Mouse (Mus musculus) liver, embryonic 14.5 days (tissue): ENCODE measurements around the gene Fnip2.

Source experiments
- CTCF ChIP-seq: IDR thresholded peaks from 2 replicates; pipeline ENCODE4 v1.5.1; 2016; ENCODE audit warnings: antibody characterized with exemption, low read depth, control low read depth
- EP300 ChIP-seq: IDR thresholded peaks from 2 replicates; pipeline ENCODE4 v1.6.1; 2016; ENCODE audit warnings: antibody characterized with exemption, low read depth

DNA sequence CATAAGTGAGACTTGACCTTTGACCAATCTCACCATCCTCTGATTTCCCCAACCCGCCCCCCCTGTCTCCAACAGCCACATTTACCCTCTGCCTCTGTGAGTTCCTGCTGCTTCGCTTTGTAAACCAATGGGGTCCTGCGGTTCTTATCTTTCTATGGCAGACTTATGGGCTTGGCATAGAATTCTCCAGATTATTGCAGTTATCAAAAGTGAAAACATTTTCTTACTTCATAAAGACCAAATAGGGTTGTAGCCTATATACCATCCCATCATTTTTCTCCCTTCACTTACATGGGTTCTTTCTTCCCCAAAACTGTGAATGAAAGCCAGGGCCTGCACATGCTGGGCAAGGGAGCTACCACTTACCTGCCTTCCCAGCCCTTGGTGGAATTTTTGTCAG lies 6.7 kb upstream of the Fnip2 start:
- no peak for TF ChIP-seq CTCF
- peak; percentile 96 for TF ChIP-seq EP300
